Mouse (Mus musculus) limb, embryonic 15.5 days (tissue): ENCODE results near the gene Cdk11b. TPM values are rescaled to one million over a fixed set of nuclear protein-coding genes. Genes with fewer than 3 reads are reported as not detected.

Experiments used
- ATAC-seq: fragments of 200-750 bp; cut with Nextera tagmentation; 2 replicates; pipeline ENCODE4 v1.8.0; 2017; ENCODE audit warnings: low read depth, moderate TSS enrichment; ENCODE audit not compliant: insufficient number of reproducible peaks, low FRiP score, low TSS enrichment
- H3K27ac ChIP-seq: fragments of 300-500 bp; sonication (generic); 2 replicates; pipeline ENCODE4 v1.5.1; 2015; ENCODE audit warnings: moderate library complexity, mild to moderate bottlenecking, inconsistent platforms
- H3K27me3 ChIP-seq: fragments of 300-500 bp; sonication (generic); 2 replicates; pipeline ENCODE4 v1.6.1; 2015; ENCODE audit warnings: inconsistent platforms
- H3K36me3 ChIP-seq: fragments of 300-500 bp; sonication (generic); 2 replicates; pipeline ENCODE4 v1.6.1; 2015; ENCODE audit warnings: inconsistent platforms
- H3K4me1 ChIP-seq: fragments of 300-500 bp; sonication (generic); 2 replicates; pipeline ENCODE4 v1.6.1; 2015; ENCODE audit warnings: inconsistent platforms
- H3K4me2 ChIP-seq: fragments of 300-500 bp; sonication (generic); 2 replicates; pipeline ENCODE4 v1.6.1; 2015; ENCODE audit warnings: mild to moderate bottlenecking, inconsistent platforms
- H3K4me3 ChIP-seq: fragments of 300-500 bp; sonication (generic); 2 replicates; pipeline ENCODE4 v1.5.1; 2015; ENCODE audit warnings: mild to moderate bottlenecking, inconsistent platforms
- H3K9ac ChIP-seq: fragments of 300-500 bp; sonication (generic); 2 replicates; pipeline ENCODE4 v1.6.1; 2015; ENCODE audit warnings: inconsistent platforms
- H3K9me3 ChIP-seq: fragments of 300-500 bp; sonication (generic); 2 replicates; pipeline ENCODE4 v1.6.1; 2016; ENCODE audit warnings: inconsistent platforms
- WGBS: fragments of 180-500 bp; shearing (Covaris S2); methylation state at CpG from one replicate; pipeline ENCODE4 v1.1.7; 2015; 5-methylcytosine and 5-hydroxymethylcytosine counted together
- polyA plus RNA-seq: library from polyadenylated mRNA; unstranded; fragments of >200 nt; fragmentation: Nextera tagmentation; extraction: Ambion mirVana; gene quantifications from 2 replicates; pipeline ENCODE4 v1.2.1, GENCODE M21; 2015

Cdk11b gene
- polyA plus RNA-seq, 1 experiment from 2014 or later: 58.8 TPM

- H3K27ac ChIP-seq: no peak overlapping the region
- 0 out of 2 replicates have a peak, but pooled peaks cover 2% of the 10 kb centered on the region for H3K4me1 ChIP-seq
- no peak for ATAC-seq
- H3K36me3 ChIP-seq: peaks cover 5% of the 10 kb centered on the region; the same call in 1 of the 2 replicates
- H3K4me3 ChIP-seq: no peak overlapping the region
- H3K9me3 ChIP-seq: no peaks in the 10 kb centered on the region
- WGBS: 82% methylated on average over 3 of the region's 3 CpGs
- no peaks in the 10 kb centered on the region for H3K27me3 ChIP-seq
- H3K4me2 ChIP-seq: no peak overlapping the region
- no peak overlapping the region for H3K9ac ChIP-seq
These were observed 28.9 kb upstream of the Cdk11b start for GRCm38 (mm10) chr4:155595777-155596176.

- H3K9me3 ChIP-seq: no peaks in the 10 kb centered on the region
- H3K4me1 ChIP-seq: 0 out of 2 replicates have a peak, but pooled peaks cover 2% of the 10 kb centered on the region
- no peak overlapping the region for H3K9ac ChIP-seq
- H3K27ac ChIP-seq: no peak overlapping the region
- no peaks in the 10 kb centered on the region for H3K27me3 ChIP-seq
- ATAC-seq: no peak
- H3K36me3 ChIP-seq: no peaks in the 10 kb centered on the region
- H3K4me2 ChIP-seq: no peak overlapping the region
- H3K4me3 ChIP-seq: no peak overlapping the region
- WGBS: 85% methylated on average over 5 of the region's 5 CpGs
These were observed 28.0 kb upstream of the Cdk11b start for GRCm38 (mm10) chr4:155596606-155597005.

- 21% methylated on average over 20 of the region's 20 CpGs for WGBS
- H3K27ac ChIP-seq: no peak overlapping the region
- H3K4me3 ChIP-seq: no peak overlapping the region
These were observed 26.1 kb upstream of the Cdk11b start for GRCm38 (mm10) chr4:155598536-155598935.

DNA sequence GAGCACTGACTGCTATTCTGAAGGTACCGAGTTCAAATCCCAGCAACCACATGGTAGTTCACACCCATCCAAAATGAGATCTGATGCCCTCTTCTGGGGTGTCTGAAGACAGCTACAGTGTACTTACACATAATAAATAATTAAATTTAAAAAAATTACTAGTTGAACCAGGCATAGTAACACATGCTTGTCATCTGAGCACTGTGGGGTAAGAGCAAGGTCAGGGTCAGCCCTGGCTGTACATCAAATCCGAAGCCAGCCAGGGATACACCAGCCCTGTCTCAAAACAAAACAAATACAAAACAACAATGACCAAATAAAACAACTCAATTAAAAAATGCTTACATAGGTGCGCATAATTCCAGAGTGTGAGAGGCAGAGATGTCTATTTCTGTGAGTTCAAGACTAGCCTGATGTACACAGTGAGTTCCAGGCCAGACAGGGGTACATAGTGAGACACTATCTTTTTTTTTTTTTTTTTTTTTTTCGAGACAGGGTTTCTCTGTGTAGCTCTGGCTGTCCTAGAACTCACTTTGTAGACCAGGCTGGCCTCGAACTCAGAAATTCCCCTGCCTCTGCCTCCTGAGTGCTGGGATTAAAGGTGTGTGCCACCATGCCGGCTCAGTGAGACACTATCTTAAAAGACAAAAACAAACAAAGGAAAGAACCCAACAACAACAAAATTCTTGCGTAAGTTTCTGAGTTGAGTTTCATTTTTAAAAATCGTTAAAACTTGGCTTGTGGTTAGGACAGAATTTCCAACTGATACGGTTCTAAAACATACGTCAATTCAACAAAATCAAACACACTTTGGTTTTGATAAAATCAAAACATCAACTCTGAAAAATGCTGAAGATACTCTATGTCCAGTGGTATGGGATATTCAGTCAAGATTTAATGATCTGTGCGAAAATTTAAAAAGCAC is 24.5 kb upstream of the Cdk11b start:
- Histone ChIP-seq H3K4me2 (peak overlapping the region; percentile 88), H3K4me1 (peaks cover 12% of the 10 kb centered on the region), H3K27ac (no peak overlapping the region), H3K27me3 (no peaks in the 10 kb centered on the region), H3K9ac (no peak overlapping the region), H3K36me3 (peaks cover 7% of the 10 kb centered on the region; the same call in 1 of the 2 replicates), H3K9me3 (no peaks in the 10 kb centered on the region), H3K4me3 (peak overlapping the region; percentile 98)
- WGBS: 82% methylated on average over 11 of the region's 11 CpGs
- ATAC-seq: no peak

More at GRCm38 (mm10) chr4:155598536-155598935, 26.1 kb upstream of the Cdk11b start:
- Histone ChIP-seq H3K4me2 (no peak overlapping the region), H3K9ac (no peak overlapping the region), H3K9me3 (no peaks in the 10 kb centered on the region), H3K4me1 (peaks cover 12% of the 10 kb centered on the region), H3K27me3 (no peaks in the 10 kb centered on the region), H3K36me3 (peaks cover 4% of the 10 kb centered on the region; the same call in 1 of the 2 replicates)
- no peak for ATAC-seq

GRCm38 (mm10) chr4:155601091-155601996 is 23.3 kb upstream of the Cdk11b start, which contains the start of gene Slc35e2:
Slc35e2 (plus strand) TSS chr4:155601416.
- H3K4me2 ChIP-seq: peak within 1 kb of the TSS; percentile 88
- no peaks in the 10 kb centered on the region for H3K9me3 ChIP-seq
- H3K36me3 ChIP-seq: peaks cover 14% of the 10 kb centered on the region
- WGBS: under 1% methylated on average over 61 of the region's 65 CpGs
- peak within 1 kb of the TSS; percentile 92 for H3K9ac ChIP-seq
- peak within 1 kb of the TSS; percentile 100 for H3K27ac ChIP-seq
- peaks cover 12% of the 10 kb centered on the region for H3K4me1 ChIP-seq
- H3K27me3 ChIP-seq: no peaks in the 10 kb centered on the region
- peak within 1 kb of the TSS; percentile 98 for H3K4me3 ChIP-seq
- ATAC-seq: peak; percentile 92

GRCm38 (mm10) chr4:155601997-155602456 is 22.6 kb upstream of the Cdk11b start:
- WGBS: 2% methylated on average over 31 of the region's 31 CpGs
- peak overlapping the region; percentile 92 for H3K9ac ChIP-seq
- H3K9me3 ChIP-seq: no peaks in the 10 kb centered on the region
- peak overlapping the region; percentile 100 for H3K27ac ChIP-seq
- ATAC-seq: peak; percentile 16; the same call in 1 of the 2 replicates
- H3K36me3 ChIP-seq: peaks cover 14% of the 10 kb centered on the region
- H3K4me1 ChIP-seq: peaks cover 12% of the 10 kb centered on the region
- H3K4me2 ChIP-seq: peak overlapping the region; percentile 88
- no peaks in the 10 kb centered on the region for H3K27me3 ChIP-seq
- H3K4me3 ChIP-seq: peak overlapping the region; percentile 98

DNA sequence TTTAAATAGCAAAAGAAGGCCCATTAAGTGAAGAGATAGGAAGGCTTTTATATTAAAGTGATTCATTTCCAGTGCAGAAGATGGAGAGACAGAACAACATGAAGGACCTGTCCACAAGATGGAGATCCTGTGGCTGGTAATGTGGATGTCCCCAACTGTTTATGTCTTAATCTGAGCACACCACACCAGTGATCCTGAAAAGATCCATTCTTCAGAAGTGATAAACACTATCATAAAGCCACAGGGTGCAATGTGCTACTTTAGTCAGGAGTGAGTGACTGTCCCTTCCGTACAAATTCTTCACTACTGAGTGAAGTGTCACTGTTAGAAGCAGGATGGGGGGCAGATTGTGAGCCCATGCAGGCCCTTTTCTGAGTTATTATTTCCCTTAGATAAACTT is 21.9 kb upstream of the Cdk11b start:
- no peaks in the 10 kb centered on the region for H3K27me3 ChIP-seq
- ATAC-seq: no peak
- WGBS: 93% methylated on average over 1 of the region's 1 CpGs
- peak overlapping the region; percentile 98 for H3K4me3 ChIP-seq
- H3K4me1 ChIP-seq: peaks cover 12% of the 10 kb centered on the region
- no peaks in the 10 kb centered on the region for H3K9me3 ChIP-seq
- H3K36me3 ChIP-seq: peaks cover 19% of the 10 kb centered on the region
- H3K9ac ChIP-seq: no peak overlapping the region; the same call in 1 of the 2 replicates
- H3K4me2 ChIP-seq: 0 out of 2 replicates have a peak overlapping the region, but pooled peaks have one; percentile 88
- no peak overlapping the region for H3K27ac ChIP-seq

GRCm38 (mm10) chr4:155603801-155604200 is 20.9 kb upstream of the Cdk11b start:
- Histone ChIP-seq H3K9ac (no peak overlapping the region), H3K4me3 (no peak overlapping the region), H3K27ac (no peak overlapping the region), H3K4me2 (no peak overlapping the region), H3K36me3 (peaks cover 19% of the 10 kb centered on the region), H3K9me3 (no peaks in the 10 kb centered on the region), H3K4me1 (peaks cover 11% of the 10 kb centered on the region), H3K27me3 (no peaks in the 10 kb centered on the region)
- WGBS: 90% methylated on average over 6 of the region's 6 CpGs
- no peak for ATAC-seq

- no peak overlapping the region for H3K4me3 ChIP-seq
- H3K36me3 ChIP-seq: peaks cover 25% of the 10 kb centered on the region
- no peak for ATAC-seq
- no peak overlapping the region for H3K27ac ChIP-seq
- no peak overlapping the region for H3K9ac ChIP-seq
- 89% methylated on average over 4 of the region's 4 CpGs for WGBS
- H3K27me3 ChIP-seq: no peaks in the 10 kb centered on the region
- peaks cover 10% of the 10 kb centered on the region for H3K4me1 ChIP-seq
- no peaks in the 10 kb centered on the region for H3K9me3 ChIP-seq
- H3K4me2 ChIP-seq: no peak overlapping the region
These were observed 19.5 kb upstream of the Cdk11b start for GRCm38 (mm10) chr4:155605132-155605531.

- H3K9ac ChIP-seq: no peak overlapping the region
- no peak for ATAC-seq
- H3K27me3 ChIP-seq: no peaks in the 10 kb centered on the region
- H3K27ac ChIP-seq: no peak overlapping the region
- no peaks in the 10 kb centered on the region for H3K9me3 ChIP-seq
- peaks cover 39% of the 10 kb centered on the region for H3K36me3 ChIP-seq
- H3K4me1 ChIP-seq: peaks cover 10% of the 10 kb centered on the region
- no peak overlapping the region for H3K4me3 ChIP-seq
- no peak overlapping the region for H3K4me2 ChIP-seq
- WGBS: 89% methylated on average over 2 of the region's 2 CpGs
These were observed 17.8 kb upstream of the Cdk11b start for GRCm38 (mm10) chr4:155606825-155607224.

GRCm38 (mm10) chr4:155611860-155612259 is 12.8 kb upstream of the Cdk11b start:
- H3K9me3 ChIP-seq: no peaks in the 10 kb centered on the region
- WGBS: 89% methylated on average over 3 of the region's 3 CpGs
- H3K36me3 ChIP-seq: peaks cover 68% of the 10 kb centered on the region

More at GRCm38 (mm10) chr4:155611860-155612259, 12.8 kb upstream of the Cdk11b start:
- no peak overlapping the region for H3K27ac ChIP-seq
- H3K27me3 ChIP-seq: no peaks in the 10 kb centered on the region
- no peak for ATAC-seq
- no peaks in the 10 kb centered on the region for H3K4me1 ChIP-seq
- H3K4me3 ChIP-seq: no peak overlapping the region
- H3K9ac ChIP-seq: no peak overlapping the region
- H3K4me2 ChIP-seq: no peak overlapping the region
